Mouse (Mus musculus) forebrain, embryonic 10.5 days (tissue): ENCODE data around the gene Mxi1. TPM values are rescaled to one million over a fixed set of nuclear protein-coding genes. Genes with fewer than 3 reads are reported as not detected.

Experiments used
- DNase-seq: peaks from one replicate; pipeline ENCODE4 v3.0.0-alpha.2; 2017; ENCODE audit warnings: low spot score; ENCODE audit errors: extremely low spot score
- H3K27ac ChIP-seq: fragments of 300-500 bp; sonication (generic); 2 replicates; pipeline ENCODE4 v1.5.1; 2016; ENCODE audit warnings: mild to moderate bottlenecking
- H3K27me3 ChIP-seq: fragments of 300-500 bp; sonication (generic); 2 replicates; pipeline ENCODE4 v1.6.1; 2016; ENCODE audit warnings: mild to moderate bottlenecking; ENCODE audit not compliant: poor library complexity, severe bottlenecking
- H3K36me3 ChIP-seq: fragments of 300-500 bp; sonication (generic); replicated peaks from 2 replicates; pipeline ENCODE4 v1.6.1; 2016; ENCODE audit warnings: mild to moderate bottlenecking, moderate library complexity
- H3K4me1 ChIP-seq: fragments of 300-500 bp; sonication (generic); 2 replicates; pipeline ENCODE4 v1.6.1; 2016
- H3K4me3 ChIP-seq: fragments of 300-500 bp; sonication (generic); 2 replicates; pipeline ENCODE4 v1.5.1; 2016; ENCODE audit warnings: mild to moderate bottlenecking, moderate library complexity
- H3K9me3 ChIP-seq: fragments of 300-500 bp; sonication (generic); 2 replicates; pipeline ENCODE4 v1.6.1; 2016; ENCODE audit warnings: mild to moderate bottlenecking, moderate library complexity
- WGBS: fragments of 180-500 bp; shearing (Covaris S2); methylation state at CpG from one replicate; pipeline ENCODE4 v1.1.7; 2016; 5-methylcytosine and 5-hydroxymethylcytosine counted together
- polyA plus RNA-seq: library from polyadenylated mRNA; unstranded; fragments of >200 nt; fragmentation: Nextera tagmentation; extraction: Ambion mirVana; gene quantifications from 2 replicates; pipeline ENCODE4 v1.2.1, GENCODE M21; 2016

Mxi1 gene
- polyA plus RNA-seq, 1 experiment from 2014 or later, result 16.1 TPM

GRCm38 (mm10) chr19:53364963-53365362, 54.6 kb downstream of the Mxi1 start:
- 85% methylated on average over 9 of the region's 9 CpGs for WGBS
- no peak overlapping the region for H3K27ac ChIP-seq
- H3K4me3 ChIP-seq, result no peak overlapping the region
- no peaks in the 10 kb centered on the region for H3K27me3 ChIP-seq
- peaks cover 7% of the 10 kb centered on the region for H3K4me1 ChIP-seq
- H3K9me3 ChIP-seq, result no peaks in the 10 kb centered on the region
- H3K36me3 ChIP-seq, result peaks cover 7% of the 10 kb centered on the region; the same call in 1 of the 2 replicates
- DNase-seq, result no peak

GRCm38 (mm10) chr19:53366057-53366775, 55.9 kb downstream of the Mxi1 start:
- H3K9me3 ChIP-seq, result no peaks in the 10 kb centered on the region
- 89% methylated on average over 11 of the region's 11 CpGs for WGBS
- H3K4me1 ChIP-seq, result peaks cover 7% of the 10 kb centered on the region
- H3K4me3 ChIP-seq, result no peak overlapping the region
- DNase-seq, result no peak
- H3K27ac ChIP-seq, result no peak overlapping the region
- no peaks in the 10 kb centered on the region for H3K27me3 ChIP-seq
- H3K36me3 ChIP-seq, result peaks cover 17% of the 10 kb centered on the region

GRCm38 (mm10) chr19:53366881-53367280, 56.6 kb downstream of the Mxi1 start:
- no peaks in the 10 kb centered on the region for H3K27me3 ChIP-seq
- WGBS, result 88% methylated on average over 7 of the region's 7 CpGs
- no peak for DNase-seq
- no peak overlapping the region for H3K4me3 ChIP-seq
- no peaks in the 10 kb centered on the region for H3K9me3 ChIP-seq
- peaks cover 24% of the 10 kb centered on the region for H3K36me3 ChIP-seq
- H3K4me1 ChIP-seq, result peaks cover 7% of the 10 kb centered on the region
- H3K27ac ChIP-seq, result no peak overlapping the region

GRCm38 (mm10) chr19:53369469-53370043, 59.2 kb downstream of the Mxi1 start:
- Histone ChIP-seq H3K9me3 (no peaks in the 10 kb centered on the region), H3K27me3 (no peaks in the 10 kb centered on the region), H3K36me3 (peaks cover 44% of the 10 kb centered on the region), H3K4me3 (no peak overlapping the region), H3K4me1 (peaks cover 7% of the 10 kb centered on the region), H3K27ac (no peak overlapping the region; the same call in 1 of the 2 replicates)
- DNase-seq, result peak; percentile 74
- WGBS, result 42% methylated on average over 14 of the region's 14 CpGs

- H3K27me3 ChIP-seq, result no peaks in the 10 kb centered on the region
- no peaks in the 10 kb centered on the region for H3K9me3 ChIP-seq
- no peak overlapping the region for H3K4me3 ChIP-seq
- H3K27ac ChIP-seq, result no peak overlapping the region
- DNase-seq, result no peak
- WGBS, result 82% methylated on average over 15 of the region's 15 CpGs
- H3K4me1 ChIP-seq, result peaks cover 3% of the 10 kb centered on the region
- peaks cover 51% of the 10 kb centered on the region for H3K36me3 ChIP-seq
These were observed 59.9 kb downstream of the Mxi1 start for GRCm38 (mm10) chr19:53370233-53370632.

GRCm38 (mm10) chr19:53371666-53372065, 61.3 kb downstream of the Mxi1 start, which contains the start of gene Gm10197:
TSS of gene Gm10197 (minus strand) at chr19:53371766.
- Histone ChIP-seq H3K27ac (no peak within 1 kb of the TSS), H3K4me3 (no peak within 1 kb of the TSS), H3K27me3 (no peaks in the 10 kb centered on the region), H3K36me3 (peaks cover 65% of the 10 kb centered on the region), H3K4me1 (peaks cover 3% of the 10 kb centered on the region), H3K9me3 (no peaks in the 10 kb centered on the region)
- WGBS, result 94% methylated on average over 13 of the region's 13 CpGs
- no peak for DNase-seq

- DNase-seq, result no peak
- Histone ChIP-seq H3K4me1 (peaks cover 3% of the 10 kb centered on the region), H3K4me3 (no peak overlapping the region), H3K27ac (no peak overlapping the region), H3K36me3 (peaks cover 84% of the 10 kb centered on the region), H3K27me3 (no peaks in the 10 kb centered on the region), H3K9me3 (no peaks in the 10 kb centered on the region)
- WGBS, result 95% methylated on average over 2 of the region's 2 CpGs
These were observed 63.3 kb downstream of the Mxi1 start for GRCm38 (mm10) chr19:53373570-53373969.

GRCm38 (mm10) chr19:53375299-53375698, 65.0 kb downstream of the Mxi1 start:
- WGBS, result 93% methylated on average over 6 of the region's 6 CpGs
- peaks cover 99% of the 10 kb centered on the region for H3K36me3 ChIP-seq

GRCm38 (mm10) chr19:53375816-53376215, 65.5 kb downstream of the Mxi1 start:
- DNase-seq, result no peak
- Histone ChIP-seq H3K27me3 (no peaks in the 10 kb centered on the region), H3K4me1 (no peaks in the 10 kb centered on the region), H3K4me3 (no peak overlapping the region), H3K27ac (no peak overlapping the region), H3K9me3 (no peaks in the 10 kb centered on the region), H3K36me3 (peaks cover 99% of the 10 kb centered on the region)
- WGBS, result 94% methylated on average over 9 of the region's 9 CpGs

More at GRCm38 (mm10) chr19:53375299-53375698, 65.0 kb downstream of the Mxi1 start:
- no peak for DNase-seq
- Histone ChIP-seq H3K9me3 (no peaks in the 10 kb centered on the region), H3K27me3 (no peaks in the 10 kb centered on the region), H3K4me3 (no peak overlapping the region), H3K27ac (no peak overlapping the region), H3K4me1 (no peaks in the 10 kb centered on the region)

- 93% methylated on average over 8 of the region's 8 CpGs for WGBS
- DNase-seq, result no peak
- Histone ChIP-seq H3K36me3 (peaks cover 100% of the 10 kb centered on the region), H3K4me1 (no peaks in the 10 kb centered on the region), H3K27me3 (no peaks in the 10 kb centered on the region), H3K9me3 (no peaks in the 10 kb centered on the region), H3K4me3 (no peak overlapping the region), H3K27ac (no peak overlapping the region)
These were observed 67.3 kb downstream of the Mxi1 start for GRCm38 (mm10) chr19:53377652-53378051.

- Histone ChIP-seq H3K4me3 (no peak overlapping the region), H3K4me1 (no peaks in the 10 kb centered on the region), H3K27me3 (no peaks in the 10 kb centered on the region), H3K9me3 (no peaks in the 10 kb centered on the region), H3K27ac (no peak overlapping the region), H3K36me3 (peaks cover 100% of the 10 kb centered on the region)
- no peak for DNase-seq
- WGBS, result 95% methylated on average over 10 of the region's 10 CpGs
These were observed 68.1 kb downstream of the Mxi1 start for GRCm38 (mm10) chr19:53378421-53378820.

- no peaks in the 10 kb centered on the region for H3K27me3 ChIP-seq
- 95% methylated on average over 15 of the region's 15 CpGs for WGBS
These were observed 73.0 kb downstream of the Mxi1 start for GRCm38 (mm10) chr19:53383336-53383735.

GRCm38 (mm10) chr19:53389417-53389816, 79.1 kb downstream of the Mxi1 start:
- 28% methylated on average over 6 of the region's 6 CpGs for WGBS
- peak overlapping the region; percentile 99 for H3K27ac ChIP-seq
- H3K4me1 ChIP-seq, result peaks cover 21% of the 10 kb centered on the region
- H3K27me3 ChIP-seq, result no peaks in the 10 kb centered on the region
- DNase-seq, result no peak
- peaks cover 48% of the 10 kb centered on the region for H3K36me3 ChIP-seq
- H3K4me3 ChIP-seq, result peak overlapping the region; percentile 85
- H3K9me3 ChIP-seq, result no peaks in the 10 kb centered on the region

More at GRCm38 (mm10) chr19:53383336-53383735, 73.0 kb downstream of the Mxi1 start:
- Histone ChIP-seq H3K4me3 (no peak overlapping the region), H3K9me3 (no peaks in the 10 kb centered on the region), H3K4me1 (no peaks in the 10 kb centered on the region; the same call in 1 of the 2 replicates), H3K36me3 (peaks cover 99% of the 10 kb centered on the region), H3K27ac (no peak overlapping the region)
- DNase-seq, result no peak
